Mouse (Mus musculus): ENCODE data around the gene Apom.
A peak's percentile ranks its signal among the peaks of the same experiment; 100 is the strongest.

Apom gene

DNA sequence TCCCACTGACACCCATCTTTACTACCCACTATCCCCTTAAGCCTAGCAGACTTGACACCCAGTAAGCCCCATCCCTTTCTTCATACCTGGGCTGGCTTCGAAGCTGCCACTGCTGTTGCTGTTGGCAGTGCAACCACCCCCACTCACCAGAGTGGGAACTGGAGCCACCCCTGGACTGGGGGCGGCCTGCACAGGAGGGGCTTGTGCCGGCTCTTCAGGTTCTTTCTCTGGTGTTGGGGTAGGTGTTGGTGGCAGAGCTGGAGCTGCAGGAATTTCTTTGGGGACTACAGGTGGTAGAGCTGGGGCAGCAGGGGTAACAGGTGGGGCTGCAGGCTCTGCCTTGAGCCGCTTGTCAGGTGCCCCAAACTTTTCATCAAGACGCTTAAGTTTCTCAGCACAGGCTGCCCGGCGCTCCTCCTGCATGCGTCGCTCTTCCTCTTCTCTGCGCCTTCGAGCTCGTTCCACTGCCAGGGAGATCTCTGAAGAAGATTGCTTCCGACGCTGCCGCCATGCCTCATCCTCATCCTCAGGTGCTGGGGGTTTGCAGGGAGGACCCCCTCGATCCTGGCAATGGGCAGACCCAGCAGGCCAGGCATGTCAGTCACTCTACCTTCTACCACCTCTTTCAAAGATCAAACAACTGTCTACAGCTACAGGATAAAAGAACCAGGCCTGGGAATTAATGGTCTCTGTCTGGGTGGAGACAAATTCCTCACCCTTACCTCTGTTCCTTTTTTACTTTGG is 27.2 kb upstream of the Apom start:
- DNase-seq (ENCODE audit: low spot score), result no peak

GRCm38 (mm10) chr17:35157661-35158175 is 25.9 kb upstream of the Apom start:
- DNase-seq (ENCODE audit: low spot score), result no peak

- no peak for DNase-seq (ENCODE audit: low spot score)
These were observed 25.4 kb upstream of the Apom start for GRCm38 (mm10) chr17:35157254-35157653.

GRCm38 (mm10) chr17:35156461-35157200 is 24.8 kb upstream of the Apom start:
- DNase-seq (ENCODE audit: low spot score), result peak; percentile 68

GRCm38 (mm10) chr17:35155451-35155850 is 23.6 kb upstream of the Apom start:
- DNase-seq (ENCODE audit: low spot score), result no peak

DNA sequence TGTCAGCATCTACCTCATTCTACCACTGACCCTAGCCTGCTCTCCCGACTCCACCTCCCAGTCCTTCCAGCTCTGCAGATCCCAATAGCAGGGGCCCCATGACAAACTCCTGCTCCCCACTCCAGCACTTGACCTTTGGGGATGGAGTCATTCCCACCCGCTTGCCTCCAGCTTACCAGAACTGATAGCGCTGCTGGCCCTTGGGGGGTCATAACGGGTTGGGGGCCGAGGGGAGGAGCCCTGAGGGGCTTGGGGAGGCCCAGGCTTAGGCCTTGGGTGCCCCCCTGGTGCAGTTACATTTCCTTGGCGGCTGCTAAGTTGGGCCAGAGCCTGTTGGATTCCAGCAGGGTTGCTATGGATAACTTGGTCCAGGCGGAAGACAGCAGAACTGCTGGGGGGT is 22.8 kb upstream of the Apom start:
- DNase-seq (ENCODE audit: low spot score), result no peak

- no peak for DNase-seq (ENCODE audit: low spot score)
These were observed 22.1 kb upstream of the Apom start for GRCm38 (mm10) chr17:35153931-35154330.

DNA sequence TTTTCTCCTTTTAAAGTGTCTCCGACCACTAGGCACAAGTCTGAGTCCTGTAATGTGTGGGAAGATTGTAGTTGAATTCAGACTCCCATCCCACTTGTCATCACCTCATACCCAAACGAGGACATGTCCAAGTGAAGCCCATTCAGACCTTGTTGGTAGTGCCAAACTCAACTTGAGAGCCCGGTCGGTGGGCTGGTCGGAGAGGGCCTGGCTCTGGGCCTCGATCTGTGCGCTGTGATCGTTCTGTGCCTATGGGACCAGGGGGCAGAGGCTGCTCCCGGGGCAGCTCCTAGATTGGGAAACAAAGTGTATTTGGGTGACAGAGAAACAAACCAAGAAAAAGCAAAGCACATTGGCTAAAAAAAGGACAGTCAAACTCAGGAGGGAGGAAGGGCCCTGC is 21.2 kb upstream of the Apom start:
- DNase-seq (ENCODE audit: low spot score), result no peak

GRCm38 (mm10) chr17:35152121-35152520 is 20.3 kb upstream of the Apom start:
- no peak for DNase-seq (ENCODE audit: low spot score)

DNA sequence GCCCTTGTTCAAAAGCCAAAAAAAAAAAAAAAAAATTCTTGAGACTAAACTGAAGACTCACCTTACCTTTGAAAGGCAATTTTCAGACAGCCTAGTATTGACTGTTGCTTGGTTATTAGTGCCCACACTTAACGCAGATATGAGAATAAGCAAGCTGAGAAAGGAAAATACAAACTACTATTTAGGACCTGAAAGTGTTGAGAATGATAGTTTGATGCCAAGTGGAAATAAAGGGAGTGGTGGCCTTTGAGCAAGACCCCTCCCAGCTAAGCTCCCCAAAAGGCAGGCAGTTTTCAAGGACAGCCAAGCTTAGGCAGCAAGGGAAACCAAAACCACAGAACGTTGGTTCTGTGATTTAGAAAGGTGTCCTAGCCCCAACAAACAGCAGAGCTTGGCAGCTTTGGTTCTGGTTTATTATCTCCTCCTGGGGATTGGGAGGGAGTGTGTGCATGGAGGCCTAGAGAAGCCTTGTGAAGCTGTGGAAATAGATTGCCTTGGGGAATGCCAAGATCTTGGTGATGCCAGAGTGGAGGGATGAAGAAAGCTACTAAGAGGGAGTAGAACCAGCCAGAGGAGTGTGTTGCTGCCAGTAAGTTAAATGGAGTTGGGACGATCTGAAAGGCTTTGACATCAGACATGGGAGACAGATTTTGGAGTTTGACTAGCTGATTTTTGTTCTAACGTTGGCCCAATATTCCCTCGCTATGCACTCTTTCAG is 16.2 kb upstream of the Apom start:
- DNase-seq (ENCODE audit: low spot score), result no peak

GRCm38 (mm10) chr17:35147348-35147747 is 15.5 kb upstream of the Apom start:
- no peak for DNase-seq (ENCODE audit: low spot score)

DNA sequence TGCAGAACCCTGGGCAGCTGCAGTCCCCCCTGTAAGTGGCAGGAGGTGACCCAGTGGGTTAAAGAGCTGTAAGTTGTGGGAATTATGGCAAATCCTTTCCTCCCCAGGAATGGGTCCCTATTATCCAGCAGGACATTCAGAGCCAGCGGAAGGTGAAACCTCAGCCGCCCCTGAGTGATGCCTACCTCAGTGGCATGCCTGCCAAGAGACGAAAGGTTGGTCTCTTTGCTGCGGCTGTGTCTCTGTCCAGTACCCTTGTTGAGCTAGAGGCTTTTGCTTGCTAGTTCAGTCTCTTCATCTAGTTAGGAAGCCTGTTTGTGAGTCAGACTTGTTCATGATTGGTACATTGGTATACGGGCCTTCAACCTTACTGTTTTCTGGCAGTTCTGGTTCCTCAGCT is 14.3 kb upstream of the Apom start:
- no peak for DNase-seq (ENCODE audit: low spot score)

- peak; percentile 86 for DNase-seq (ENCODE audit: low spot score)
These were observed 10.1 kb upstream of the Apom start for GRCm38 (mm10) chr17:35141971-35142370.

DNA sequence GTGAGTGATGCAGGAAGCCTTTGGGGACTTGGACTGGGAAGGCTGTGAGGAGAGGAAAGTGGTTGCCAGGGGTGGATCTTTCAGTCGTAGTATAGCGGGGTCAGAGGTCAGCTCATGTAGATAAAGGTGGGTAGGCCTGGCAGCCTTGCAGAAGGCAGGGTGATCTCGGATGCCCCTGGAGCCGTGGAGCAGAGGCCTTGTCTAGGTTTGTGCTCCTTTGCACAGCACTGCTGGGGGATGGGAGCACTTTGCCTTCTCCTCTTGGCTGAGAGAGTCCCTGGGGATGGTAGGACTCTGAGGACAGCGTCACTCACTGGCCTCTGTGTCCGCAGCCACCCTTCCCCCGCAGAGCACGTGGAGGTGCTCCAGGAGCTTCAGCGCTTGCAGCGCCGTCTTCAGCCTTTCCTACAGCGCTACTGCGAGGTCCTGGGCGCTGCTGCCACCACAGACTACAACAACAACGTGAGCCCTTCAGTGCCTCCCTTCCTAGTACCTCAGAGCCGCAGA is 8.7 kb upstream of the Apom start:
- DNase-seq (ENCODE audit: low spot score), result no peak

DNA sequence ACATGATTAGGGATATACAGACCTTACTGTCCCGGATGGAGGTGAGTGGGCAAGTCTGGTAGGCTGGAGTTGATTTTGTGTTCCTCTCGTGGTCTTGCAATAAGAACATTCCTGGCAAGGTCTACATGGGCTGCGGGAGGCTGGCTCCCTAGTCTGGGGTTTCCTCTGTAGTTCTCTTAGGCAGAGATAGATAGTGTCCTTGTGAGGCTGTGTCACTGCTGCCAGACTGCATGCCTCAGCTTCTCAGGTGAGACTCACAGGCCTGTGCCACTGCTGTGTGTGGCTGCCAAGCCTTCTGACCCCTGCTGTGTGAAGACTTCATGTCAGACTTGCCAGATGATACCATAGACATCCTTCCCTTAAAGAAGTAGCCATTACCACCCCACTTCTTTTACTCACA is 7.4 kb upstream of the Apom start:
- no peak for DNase-seq (ENCODE audit: low spot score)

DNA sequence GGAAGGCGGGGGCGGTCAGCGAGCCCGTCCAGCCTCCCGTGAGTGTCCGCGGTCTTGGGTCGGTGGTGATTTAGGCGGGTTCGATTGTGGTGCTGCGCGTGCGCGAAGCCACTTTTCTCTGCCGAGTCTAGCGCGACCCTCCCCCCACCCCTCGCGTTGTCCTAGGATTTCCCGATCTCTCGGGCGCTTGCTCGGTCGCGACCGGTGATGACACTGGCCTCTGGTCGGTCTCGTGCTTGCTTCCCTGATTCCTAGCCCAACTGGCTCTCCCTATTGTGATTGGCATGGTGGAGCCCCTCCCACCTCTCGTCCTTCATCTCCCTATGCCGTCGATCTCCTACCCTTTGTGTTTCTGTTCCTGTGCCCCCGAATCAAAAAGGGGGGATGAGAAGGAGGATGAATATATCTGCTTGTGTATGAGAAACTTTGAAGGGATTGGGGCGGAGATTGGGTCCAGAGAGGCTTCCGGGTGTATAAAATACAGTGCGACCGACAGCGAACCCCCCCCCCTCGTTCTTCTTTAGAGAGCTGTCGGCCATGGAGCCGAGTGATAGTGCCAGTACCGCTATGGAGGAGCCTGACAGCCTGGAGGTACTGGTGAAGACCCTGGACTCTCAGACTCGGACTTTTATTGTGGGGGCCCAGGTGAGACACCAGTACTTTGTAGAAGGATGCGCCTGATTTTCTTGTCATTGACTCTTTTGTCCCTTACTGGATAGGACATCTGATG is 3.9 kb upstream of the Apom start:
- no peak for DNase-seq (ENCODE audit: low spot score)

DNA sequence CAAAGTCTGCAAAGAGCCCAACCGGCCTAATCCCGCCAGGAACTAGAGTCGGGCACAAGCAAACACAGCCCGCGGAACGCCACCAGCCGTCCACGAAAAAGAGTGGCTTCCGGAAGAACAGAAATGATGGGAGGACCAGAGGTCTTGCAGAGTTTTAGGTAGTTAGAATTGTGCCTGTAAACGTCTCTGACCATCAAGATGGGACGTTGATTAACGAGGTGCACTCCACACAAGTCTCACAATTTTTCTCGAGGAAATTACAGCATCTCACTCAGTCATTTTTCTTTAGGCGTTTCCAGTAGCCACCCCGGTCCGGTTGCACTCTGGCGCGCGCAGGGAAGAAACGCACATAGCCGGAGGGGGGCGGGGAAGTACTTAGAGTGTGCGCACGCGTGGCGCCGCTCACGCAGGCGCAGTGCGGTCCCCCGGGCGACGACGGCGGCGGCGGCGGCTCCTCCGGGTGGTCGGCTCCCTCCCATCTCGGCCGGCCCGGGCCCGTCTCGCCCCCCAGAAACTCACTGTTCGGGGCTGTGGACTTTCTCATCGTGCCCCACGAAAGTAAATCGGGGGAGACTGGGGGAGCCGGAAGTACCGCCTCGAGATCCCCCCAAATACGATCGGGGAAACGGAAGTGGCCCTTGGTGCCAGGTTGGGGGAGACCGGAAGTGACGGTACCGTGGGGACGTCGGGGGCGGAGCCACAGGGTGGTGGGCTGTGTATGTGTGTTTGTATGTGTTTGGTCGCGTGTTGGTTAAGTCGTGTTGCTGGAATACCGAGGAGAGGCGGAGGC is 3.1 kb upstream of the Apom start, which contains the start of gene Bag6:
Gene Bag6 (plus strand): TSS at position 378 of the 790 bp plus-strand sequence.
- DNase-seq (ENCODE audit: low spot score), result peak; percentile 97

DNA sequence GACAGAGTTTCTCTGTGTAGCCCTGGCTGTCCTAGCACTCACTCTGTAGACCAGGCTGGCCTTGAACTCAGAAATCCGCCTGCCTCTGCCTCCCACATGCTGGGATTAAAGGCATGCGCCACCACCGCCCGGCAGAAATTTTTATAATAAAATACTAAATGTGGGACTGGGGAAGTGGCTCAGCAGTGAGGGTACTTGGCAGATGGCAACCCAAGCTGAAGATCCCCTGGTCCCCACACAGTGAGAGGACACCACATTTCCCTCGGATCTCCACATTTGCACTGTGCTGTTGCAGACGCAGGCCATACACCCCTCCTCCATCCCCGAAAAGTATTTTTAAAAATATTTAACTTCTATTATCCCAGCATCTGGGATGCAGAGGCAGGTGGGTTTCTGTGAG is 1.7 kb upstream of the Apom start:
- DNase-seq (ENCODE audit: low spot score), result no peak

- DNase-seq (ENCODE audit: low spot score), result no peak
These were observed 317 bp upstream of the Apom start for GRCm38 (mm10) chr17:35132174-35132560.

- no peak for DNase-seq (ENCODE audit: low spot score)
These were observed 812 bp downstream of the Apom start for GRCm38 (mm10) chr17:35131038-35131437.

DNA sequence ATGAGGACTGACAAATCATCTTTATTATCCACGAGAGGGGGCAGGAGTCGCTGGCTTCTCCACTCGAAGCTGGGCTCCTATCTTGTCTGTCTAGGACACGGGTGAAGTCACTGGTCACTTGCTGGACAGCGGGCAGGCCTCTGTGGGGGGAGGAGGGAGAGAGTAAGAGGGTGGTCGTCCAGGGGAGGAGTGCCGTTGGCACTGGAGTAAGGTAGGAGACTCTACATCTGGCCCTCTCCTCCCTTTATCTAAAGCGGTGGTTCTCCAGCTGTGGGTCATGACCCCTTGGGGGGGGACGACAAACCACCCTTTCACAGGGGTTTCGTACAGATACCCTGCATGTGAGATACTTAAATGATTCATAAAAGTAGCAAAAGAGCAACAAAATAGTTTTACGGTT is 2.9 kb downstream of the Apom start:
- no peak for DNase-seq (ENCODE audit: low spot score)

All from testis, postnatal 10 days (tissue).